Mouse (Mus musculus) CD8-positive naive resting alpha-beta T cell, adult 2 months (primary cell): ENCODE data around the gene Ddx54.

ENCODE experiments used
- DNase-seq, 2 experiments: peaks; one replicate each; pipeline ENCODE4 v3.0.0; 2022; ENCODE audit warnings: low read depth in 2 of 2, low spot score in 2 of 2

The Ddx54 gene

GRCm38 (mm10) chr5:120612442-120612821, at the start of gene Ddx54, which contains the start of gene Rita1:
TSS of gene Ddx54 (plus strand) at chr5:120612739.
TSS of gene Rita1 (minus strand) at chr5:120612589.
- DNase-seq: peak; percentile 95 to 98

DNA sequence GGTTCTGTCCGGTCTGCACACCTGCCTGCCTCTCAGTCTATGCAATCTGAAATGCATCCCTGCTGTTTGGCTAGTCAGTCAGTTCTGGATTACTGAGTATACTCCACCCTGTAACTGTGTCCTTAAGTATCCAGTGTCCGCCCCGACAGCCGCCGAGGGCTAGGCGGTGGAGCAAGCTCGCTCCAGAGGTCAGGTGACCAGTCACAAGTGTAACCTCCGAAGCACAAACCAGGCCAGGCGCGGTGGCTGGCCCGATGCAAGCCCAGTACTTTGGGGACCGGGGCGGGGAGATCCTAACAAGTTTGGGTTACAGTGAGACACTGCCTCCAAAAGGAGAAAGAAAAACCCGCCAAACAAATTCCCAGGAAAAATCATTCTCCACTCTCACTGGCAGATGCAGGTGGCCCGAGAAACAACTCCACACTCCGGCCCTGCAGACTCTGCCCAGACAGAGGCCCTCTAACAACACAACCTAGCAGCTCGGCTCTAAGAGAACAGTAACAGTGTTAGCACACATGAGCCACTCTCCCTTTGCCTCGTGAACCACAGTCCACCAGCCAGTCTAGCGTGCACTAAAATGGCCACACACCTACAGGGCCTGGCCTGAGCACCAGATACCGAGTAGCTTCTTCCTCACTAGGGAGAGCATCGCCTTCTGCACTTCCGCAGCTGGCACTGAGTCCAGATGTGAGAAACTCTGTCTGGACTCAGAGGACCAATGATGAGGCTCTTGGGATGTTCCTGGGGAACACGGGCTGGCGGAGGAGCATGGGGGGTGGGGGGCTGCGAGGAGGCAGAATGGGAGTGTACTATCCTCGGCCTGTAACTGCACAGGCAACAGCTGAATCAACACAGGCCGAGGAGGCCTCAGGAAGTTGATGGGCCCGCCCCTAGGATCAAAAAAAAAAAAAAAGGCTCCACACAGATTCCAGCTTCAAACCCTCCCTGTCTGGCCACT, 49.3 kb upstream of the Ddx54 start:
- no peak for DNase-seq

DNA sequence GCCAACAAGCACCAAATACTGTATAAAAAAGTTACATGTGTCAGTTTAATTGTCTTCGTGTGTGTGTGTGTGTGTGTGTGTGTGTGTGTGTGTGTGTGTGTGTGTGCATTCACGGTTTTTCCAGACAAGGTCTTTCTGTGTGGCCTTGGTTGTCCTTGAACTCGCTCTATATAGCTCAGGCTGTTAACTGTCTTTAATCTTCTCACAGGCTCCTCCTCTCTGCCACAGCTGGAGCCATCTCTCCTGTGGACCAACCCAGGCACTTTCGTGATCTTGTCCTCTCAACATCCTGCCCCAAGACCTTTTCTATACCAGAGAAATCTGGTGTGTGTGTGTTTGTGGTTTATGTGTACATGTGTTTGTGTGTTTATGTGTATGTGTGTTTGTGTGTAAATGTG, 48.6 kb upstream of the Ddx54 start:
- no peak for DNase-seq

DNA sequence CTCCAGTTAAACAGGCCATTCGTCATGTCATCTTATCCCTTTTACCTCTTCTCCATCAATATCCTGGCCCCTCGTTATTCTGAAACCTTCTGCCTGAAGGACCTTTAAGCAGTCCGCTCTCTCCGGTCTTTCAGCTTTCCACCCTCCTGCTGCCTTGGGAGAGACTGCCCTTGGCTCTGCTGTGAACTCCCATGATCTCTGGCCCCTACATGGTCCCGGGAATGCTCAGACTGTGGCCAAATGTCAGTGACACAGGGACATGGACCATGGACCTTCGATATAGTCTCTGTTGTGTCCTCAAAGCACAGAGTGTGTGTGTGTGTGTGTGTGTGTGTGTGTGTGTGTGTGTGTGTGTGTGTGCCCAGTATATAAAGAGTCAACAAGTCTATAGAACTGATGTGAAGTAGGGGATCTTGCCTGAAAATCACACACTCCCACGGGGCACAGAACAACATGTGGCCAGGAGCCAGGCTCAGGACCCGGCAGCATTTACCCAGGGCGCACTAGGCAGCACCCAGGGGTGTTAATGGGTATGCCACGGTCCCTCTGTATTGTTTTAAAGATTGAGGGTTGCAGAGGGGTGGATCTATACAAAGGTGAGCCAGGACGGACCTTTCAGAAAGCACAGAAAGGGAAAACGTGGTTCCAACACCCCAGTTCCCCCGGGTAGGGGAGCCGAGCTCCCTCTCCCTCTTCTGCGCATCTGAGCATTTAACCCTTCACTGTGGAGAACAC, 47.2 kb upstream of the Ddx54 start:
- no peak for DNase-seq

GRCm38 (mm10) chr5:120566101-120566500, 46.4 kb upstream of the Ddx54 start:
- no peak for DNase-seq

- no peak for DNase-seq
Observed at GRCm38 (mm10) chr5:120566681-120567252, 45.8 kb upstream of the Ddx54 start.

- DNase-seq: no peak
Observed at GRCm38 (mm10) chr5:120567253-120567701, 45.3 kb upstream of the Ddx54 start.

DNA sequence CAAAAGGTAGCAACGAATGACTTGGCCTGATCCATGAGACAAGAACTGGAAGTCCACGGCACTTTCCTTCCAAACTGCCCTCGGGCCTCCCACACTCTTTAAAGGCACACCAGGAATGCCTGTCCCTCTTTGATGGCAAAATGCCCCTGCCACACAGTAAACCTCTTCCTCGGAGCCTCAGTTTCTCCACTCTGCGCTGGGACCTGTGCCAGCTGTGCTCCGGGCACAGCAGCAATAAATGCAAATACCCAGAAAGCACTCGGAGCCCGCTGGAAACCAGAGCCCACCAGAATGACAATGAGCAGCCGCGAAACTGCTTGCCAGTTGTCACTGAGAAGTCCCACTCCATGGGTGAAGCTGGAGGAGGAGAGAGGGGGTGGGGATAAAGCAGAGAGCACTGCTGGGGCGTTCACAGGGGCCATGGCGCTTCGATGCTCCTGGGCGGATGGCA, 44.8 kb upstream of the Ddx54 start:
- DNase-seq: no peak

- DNase-seq: no peak
Observed at GRCm38 (mm10) chr5:120568336-120568768, 44.2 kb upstream of the Ddx54 start.

- no peak for DNase-seq
Observed at GRCm38 (mm10) chr5:120568964-120569363, 43.6 kb upstream of the Ddx54 start.

- no peak for DNase-seq
Observed at GRCm38 (mm10) chr5:120569791-120570190, 42.7 kb upstream of the Ddx54 start.

DNA sequence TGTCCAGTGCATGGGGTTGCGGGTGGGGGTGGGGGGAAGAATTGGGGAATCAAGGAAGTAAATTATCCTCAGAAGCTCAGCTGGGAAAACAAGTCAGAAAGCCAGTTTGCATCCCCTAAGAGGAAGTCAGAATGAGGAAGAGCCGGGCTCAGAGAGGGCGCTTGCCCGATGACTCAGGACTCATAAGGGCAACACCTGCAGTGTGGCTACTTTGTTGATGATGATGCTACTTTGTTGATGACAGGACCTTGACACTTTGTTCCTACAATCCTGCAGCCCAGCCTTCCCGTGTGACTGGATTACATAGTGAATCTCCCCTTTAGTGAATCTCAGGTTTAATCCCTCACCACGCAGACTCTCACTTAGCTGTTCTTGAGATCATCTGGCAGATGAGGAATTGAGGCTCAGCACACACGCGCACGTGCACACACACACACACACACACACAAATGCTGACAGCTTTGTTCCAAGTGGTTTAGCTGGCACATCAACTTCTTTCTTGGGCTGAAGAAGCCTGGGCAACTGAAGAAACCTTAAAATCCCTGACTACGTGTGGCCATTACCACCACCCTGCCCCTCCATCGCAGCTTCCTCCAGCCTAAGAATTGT, 42.1 kb upstream of the Ddx54 start:
- DNase-seq: no peak

- no peak for DNase-seq
Observed at GRCm38 (mm10) chr5:120571056-120571740, 41.3 kb upstream of the Ddx54 start.

DNA sequence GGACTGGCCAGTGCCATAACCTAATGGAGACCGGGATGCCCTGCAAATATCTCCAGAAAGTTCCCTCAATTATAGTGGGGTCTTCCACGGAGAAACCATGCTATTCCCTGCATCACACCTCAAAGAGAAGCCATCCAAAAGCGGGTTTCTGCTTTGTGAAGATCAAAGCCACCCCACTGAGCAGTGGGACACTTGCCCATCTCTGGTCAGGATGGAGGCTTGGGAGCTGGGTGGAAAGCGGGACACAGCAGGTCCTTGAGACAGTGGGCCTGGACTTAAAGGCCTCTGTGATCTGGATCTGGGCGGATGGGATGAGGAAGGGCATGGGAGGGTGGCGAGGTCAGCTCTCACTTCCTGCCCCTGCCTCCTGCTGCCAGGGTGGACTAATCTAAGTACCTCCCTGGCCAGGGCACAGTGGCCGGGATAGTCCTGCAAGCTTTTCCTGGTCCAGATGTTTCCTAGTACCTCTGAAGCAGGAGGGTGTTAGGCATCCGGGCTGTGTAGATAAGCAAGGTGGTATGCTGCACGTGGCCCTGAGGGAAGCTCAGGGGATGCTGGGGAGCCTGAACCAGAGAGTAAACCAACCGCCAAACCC, 38.0 kb upstream of the Ddx54 start:
- no peak for DNase-seq

DNA sequence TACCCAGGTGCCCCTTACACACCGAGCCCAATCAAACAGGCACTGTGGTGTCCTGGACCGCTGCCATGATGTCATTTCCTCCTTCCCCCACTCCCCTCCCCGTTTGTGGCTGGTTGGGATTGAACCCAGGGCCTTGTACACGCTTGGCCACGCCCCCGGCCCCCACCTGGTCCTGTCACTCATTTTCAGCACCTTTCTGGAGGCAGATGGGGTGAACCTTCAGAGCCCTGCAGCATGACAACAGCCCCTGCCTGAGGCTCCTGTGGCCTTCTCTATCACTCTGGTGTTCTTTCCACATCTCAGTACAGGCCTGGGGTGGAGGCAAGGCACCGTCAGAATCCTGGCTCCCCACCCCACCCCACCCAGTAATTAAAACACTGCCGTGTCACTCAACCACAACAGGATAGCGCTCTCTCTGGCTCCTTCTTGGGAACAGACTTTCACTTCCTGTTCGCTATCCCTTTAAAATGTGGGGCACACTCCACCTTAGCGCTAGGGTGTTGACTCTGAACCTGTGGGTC, 35.7 kb upstream of the Ddx54 start:
- no peak for DNase-seq

- DNase-seq: peak; percentile 35 to 48
Observed at GRCm38 (mm10) chr5:120577935-120578441, 34.6 kb upstream of the Ddx54 start.

- peak; percentile 73 to 79 for DNase-seq
Observed at GRCm38 (mm10) chr5:120578504-120579081, 33.9 kb upstream of the Ddx54 start.

- DNase-seq: peak; percentile 22 to 27
Observed at GRCm38 (mm10) chr5:120579211-120579897, 33.2 kb upstream of the Ddx54 start.
